Mouse (Mus musculus) megakaryocyte progenitor cell, adult 5-6 weeks (primary cell): ENCODE results near the gene Gabrr2. TPM values are rescaled to one million over a fixed set of nuclear protein-coding genes. Genes with fewer than 3 reads are reported as not detected.
A peak's percentile ranks its signal among the peaks of the same experiment; 100 is the strongest.
"Not testable (repeated sequence)": the region's sequence is repeated elsewhere in the genome, so short reads cannot be mapped to it uniquely, and the experiment has no call there.

Experiments used
- ATAC-seq: replicated peaks from 2 replicates; pipeline ENCODE4 v1.8.0; 2016; ENCODE audit warnings: mild to moderate bottlenecking, moderate TSS enrichment, inconsistent platforms; ENCODE audit not compliant: poor library complexity
- total RNA-seq, 2 experiments: library from RNA; stranded (forward) in 1 of 2; stranded (reverse) in 1 of 2; fragments of 157-497, 149-512 nt in 1 of 2; fragments of 200-1000 nt in 1 of 2; gene quantifications; 2 replicates each; pipeline versions ENCODE4 v1.2.3 to v1.2.4; 2015 to 2017

Gabrr2 gene
- total RNA-seq, 2 experiments from 2014 or later = 0.17 TPM; not detected in 1

DNA sequence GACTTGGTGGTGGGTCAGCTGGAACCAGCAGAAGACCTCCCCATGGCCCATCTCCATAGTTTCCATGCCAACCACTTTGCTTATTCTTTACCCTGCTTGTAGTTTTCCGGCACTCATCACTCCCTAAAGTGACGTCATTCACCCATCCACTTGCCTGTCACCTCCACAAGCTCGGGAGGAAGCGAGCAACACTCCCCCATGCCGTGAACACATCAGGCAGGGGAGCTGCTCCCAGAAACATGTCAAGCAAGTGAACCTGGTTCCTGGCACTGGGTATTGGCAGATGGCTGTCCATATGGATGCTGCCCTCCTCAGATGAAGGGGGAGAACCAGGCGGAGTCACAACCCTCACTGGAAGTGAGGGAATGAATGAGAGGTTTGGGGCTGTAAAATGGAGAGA lies 6.1 kb downstream of the Gabrr2 start:
- no peak for ATAC-seq

DNA sequence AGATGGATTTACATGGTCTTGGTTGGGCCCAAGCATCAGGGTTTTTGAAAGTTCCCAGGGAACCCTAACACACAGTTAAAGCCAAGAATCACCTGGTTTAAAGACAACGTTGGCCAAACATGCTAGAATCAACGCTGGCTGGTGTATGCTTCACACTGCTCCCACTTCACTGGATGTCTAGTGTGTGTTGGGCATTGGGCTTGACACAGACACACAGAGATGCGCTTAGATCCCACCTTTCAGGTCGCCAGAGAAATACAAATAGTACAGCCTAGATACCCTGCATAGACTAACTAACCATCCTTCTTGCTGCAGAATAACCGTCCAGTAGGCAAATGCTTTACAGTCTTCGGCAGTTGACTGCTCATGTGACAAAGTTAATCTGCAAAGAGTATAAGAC lies 7.5 kb downstream of the Gabrr2 start:
- no peak for ATAC-seq

- ATAC-seq = no peak
Observed at GRCm38 (mm10) chr4:33071337-33071736, 8.5 kb downstream of the Gabrr2 start.

GRCm38 (mm10) chr4:33072526-33073161 lies 9.8 kb downstream of the Gabrr2 start:
- ATAC-seq = peak; percentile 92

- no peak for ATAC-seq
Observed at GRCm38 (mm10) chr4:33074406-33074805, 11.6 kb downstream of the Gabrr2 start.

GRCm38 (mm10) chr4:33074851-33075250 lies 12.1 kb downstream of the Gabrr2 start:
- no peak for ATAC-seq

DNA sequence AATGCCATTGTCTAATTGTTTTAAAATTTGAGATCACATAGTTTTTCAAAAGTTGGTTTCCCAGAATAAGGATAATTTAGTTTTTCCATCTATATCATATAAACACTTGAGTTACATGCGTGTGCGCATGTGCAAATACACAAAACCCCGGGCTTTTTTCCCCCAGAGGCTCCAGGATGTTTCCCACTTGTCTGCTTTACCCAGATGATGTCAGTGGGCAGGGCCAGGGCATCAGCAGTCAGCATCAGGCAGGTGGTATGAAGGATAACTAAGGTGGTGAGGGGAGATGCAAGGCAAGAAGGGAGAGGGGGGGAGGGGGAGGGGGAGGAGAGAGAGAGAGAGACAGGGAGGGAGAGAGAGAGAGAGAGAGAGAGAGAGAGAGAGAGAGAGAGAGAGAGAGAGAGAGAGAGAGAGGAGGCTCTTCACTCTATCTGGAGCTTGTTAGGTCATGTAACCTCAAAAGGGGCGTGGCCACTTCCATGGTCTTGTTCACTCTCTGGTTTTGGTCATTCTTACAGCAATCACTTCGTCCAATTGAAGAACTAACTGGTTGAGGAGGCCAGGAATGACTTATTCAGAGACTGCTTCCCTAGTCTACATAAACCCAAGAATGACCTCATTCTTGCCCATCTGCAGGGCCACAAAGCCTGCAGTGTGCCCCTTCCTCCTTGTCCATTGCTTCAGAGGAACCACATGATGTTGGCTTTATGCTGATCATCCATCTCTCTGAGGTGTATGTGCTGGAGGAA lies 13.2 kb downstream of the Gabrr2 start:
- ATAC-seq = no peak

DNA sequence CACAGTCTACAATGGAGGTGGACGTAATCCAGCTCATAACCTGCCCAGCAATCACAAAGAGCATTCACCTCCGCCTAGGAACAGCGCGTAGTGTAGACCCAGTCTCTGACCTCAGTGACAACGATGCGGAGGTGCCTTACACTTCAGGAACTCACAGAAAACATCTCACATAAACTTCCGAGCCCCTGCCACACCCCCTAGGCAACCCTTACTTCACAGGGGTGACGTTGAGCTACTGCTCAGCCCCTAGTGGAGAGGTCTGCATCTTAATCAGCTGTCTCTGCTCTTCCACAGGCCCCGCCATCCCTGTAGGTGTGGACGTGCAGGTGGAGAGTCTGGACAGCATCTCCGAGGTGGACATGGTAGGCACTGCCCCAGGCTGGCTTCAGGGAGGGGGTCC lies 14.4 kb downstream of the Gabrr2 start:
- ATAC-seq = no peak

DNA sequence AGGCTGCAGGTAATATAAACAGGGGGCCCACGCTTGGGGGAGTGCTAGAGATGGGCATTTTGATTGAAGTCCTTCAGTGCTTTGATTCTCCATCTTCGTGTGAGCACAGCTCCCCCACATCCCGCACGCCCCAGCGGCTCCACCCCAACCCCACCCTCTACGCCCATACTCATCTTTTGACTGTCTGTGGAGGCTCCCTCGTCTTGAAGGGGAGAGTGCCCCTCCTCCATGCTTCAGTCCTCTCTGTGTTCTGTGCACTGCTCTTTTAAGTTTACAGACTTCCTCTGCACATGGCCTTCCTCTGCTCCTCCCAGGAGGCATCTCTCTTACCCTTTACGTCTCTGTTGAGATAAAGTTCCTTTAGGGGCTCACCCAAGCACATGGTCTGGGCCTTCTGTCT lies 14.9 kb downstream of the Gabrr2 start:
- ATAC-seq = no peak

- no peak for ATAC-seq
Observed at GRCm38 (mm10) chr4:33078492-33078891, 15.7 kb downstream of the Gabrr2 start.

GRCm38 (mm10) chr4:33099118-33099694 lies 36.4 kb downstream of the Gabrr2 start:
- ATAC-seq = no peak

- ATAC-seq = peak; percentile 77
Observed at GRCm38 (mm10) chr4:33109720-33110458, 47.1 kb downstream of the Gabrr2 start.

DNA sequence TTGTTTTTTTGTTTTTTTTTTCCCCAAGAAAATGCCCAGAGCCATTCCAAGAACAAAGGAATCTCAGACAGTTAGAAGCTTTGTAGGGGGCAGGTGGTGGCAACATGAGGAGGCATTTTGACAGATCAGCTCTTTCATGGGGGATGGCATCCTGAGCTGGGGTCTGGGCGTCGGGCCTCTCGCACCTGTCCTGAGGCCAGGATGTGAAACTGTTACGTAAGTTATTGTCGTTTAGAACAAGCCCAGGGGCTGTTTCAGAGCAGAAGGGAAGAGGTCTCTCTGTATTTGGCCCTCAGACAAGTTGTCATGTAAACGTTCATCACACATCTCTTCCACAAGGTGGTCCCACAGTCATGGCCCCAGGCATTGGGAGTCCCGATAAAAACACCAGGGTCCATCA lies 48.0 kb downstream of the Gabrr2 start:
- ATAC-seq = 0 out of 2 replicates have a peak, but pooled peaks have one; percentile 17

DNA sequence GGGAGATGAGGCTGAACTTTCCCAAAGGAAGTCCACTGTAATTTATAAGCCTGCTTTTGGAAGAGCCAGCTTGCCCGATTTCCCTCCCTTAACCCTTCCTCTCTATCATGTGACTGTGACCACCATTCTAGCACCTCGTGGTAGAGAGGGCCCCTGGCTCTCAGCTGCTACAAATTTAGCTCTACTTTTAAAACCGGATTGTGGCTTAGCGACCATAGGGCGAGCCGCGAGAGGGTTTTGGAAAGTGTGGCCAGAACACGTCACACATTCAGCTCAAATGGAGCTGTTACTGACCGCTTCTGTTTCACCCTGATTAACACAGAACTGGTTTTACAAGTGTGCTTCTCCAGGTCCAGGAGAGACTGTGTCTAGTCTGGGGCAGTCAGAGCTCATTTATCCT lies 48.6 kb downstream of the Gabrr2 start:
- no peak for ATAC-seq

GRCm38 (mm10) chr4:33112866-33113265 lies 50.1 kb downstream of the Gabrr2 start:
- ATAC-seq = not testable (repeated sequence)

GRCm38 (mm10) chr4:33119118-33119517 lies 56.3 kb downstream of the Gabrr2 start:
- ATAC-seq = peak; percentile 65

DNA sequence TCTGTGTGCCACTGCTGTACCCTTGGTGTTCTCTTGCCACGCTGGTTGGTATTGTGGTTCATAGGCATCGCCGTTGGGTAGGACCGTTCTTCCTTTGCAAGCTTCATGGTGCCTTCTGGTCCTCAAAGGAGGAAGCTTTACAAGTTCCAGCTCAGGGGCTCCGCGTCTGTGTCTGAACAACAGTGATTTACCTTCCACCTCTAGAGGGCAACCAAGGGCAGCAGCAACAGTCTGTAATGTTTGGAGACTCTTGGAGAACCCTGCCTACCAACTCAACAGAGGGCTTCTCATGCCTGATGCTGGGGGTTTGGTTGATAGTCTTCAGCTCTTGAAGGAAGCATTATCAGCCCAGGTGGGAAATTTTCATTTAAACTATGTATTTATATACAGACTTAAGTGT lies 61.7 kb downstream of the Gabrr2 start:
- peak; percentile 96 for ATAC-seq

DNA sequence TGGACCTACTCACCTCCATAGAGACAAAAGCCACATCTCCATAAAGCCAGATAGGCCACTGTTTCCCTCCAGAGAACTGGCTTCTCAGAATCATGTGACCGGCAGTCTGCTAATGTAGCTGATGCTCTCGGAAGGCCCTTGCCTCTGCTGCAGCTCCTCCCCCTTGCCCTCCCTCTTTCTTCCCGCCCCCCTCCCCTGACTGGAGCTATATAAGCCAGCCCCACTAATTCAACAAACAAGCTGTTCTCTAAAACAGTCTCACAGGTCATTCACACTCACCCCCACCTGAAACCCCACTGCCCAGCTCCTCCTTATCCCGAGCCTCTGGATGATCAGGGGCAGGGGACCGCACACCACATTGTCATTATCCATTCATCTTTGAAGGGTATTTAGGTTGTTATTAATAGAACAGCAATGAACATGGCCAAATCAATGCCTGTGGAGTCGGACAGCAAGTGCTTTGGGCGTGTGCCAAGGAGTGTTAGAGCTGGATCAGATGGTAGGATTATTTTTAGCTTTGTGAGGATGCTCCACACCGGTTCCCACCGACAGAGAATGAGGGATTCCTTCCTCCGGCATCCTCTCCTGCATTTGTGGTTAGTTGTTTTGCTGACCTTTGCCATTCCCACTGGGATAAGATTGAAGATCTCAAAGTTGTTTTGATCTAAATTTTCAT lies 62.7 kb downstream of the Gabrr2 start:
- no peak for ATAC-seq

- no peak for ATAC-seq
Observed at GRCm38 (mm10) chr4:33132221-33132620, 69.4 kb downstream of the Gabrr2 start, which contains the start of gene Gabrr1. TSS of gene Gabrr1 (plus strand) at chr4:33132521.
